Mouse (Mus musculus) left cerebral cortex, postnatal 14 days (tissue): ENCODE measurements around the gene Csk. TPM values are rescaled to one million over a fixed set of nuclear protein-coding genes. Genes with fewer than 3 reads are reported as not detected.

Source experiments
- DNase-seq, 2 experiments: peaks; one replicate each; pipeline ENCODE4 v3.0.0; 2021 to 2022; ENCODE audit warnings: low spot score in 2 of 2, mixed read lengths in 1 of 2
- intact Hi-C: fragments of 180-260 bp; cut with DNase I; formaldehyde crosslinking; loops from one replicate; pipeline ENCODE4 v1.15.1; 2025
- total RNA-seq, 2 experiments: library from RNA; stranded (reverse); gene quantifications; 2 replicates each; pipeline ENCODE4 v1.2.3; 2021

Csk gene
- total RNA-seq, 2 experiments from 2014 or later: 46.8 to 47.1 TPM

GRCm38 (mm10) chr9:57614786-57615185, 38.6 kb downstream of the Csk start:
- intact Hi-C loops: no loop called here
- DNase-seq: no peak

GRCm38 (mm10) chr9:57613975-57614374, 39.5 kb downstream of the Csk start:
- intact Hi-C loops: no loop called here

GRCm38 (mm10) chr9:57612587-57612986, 40.8 kb downstream of the Csk start:
- intact Hi-C loops: no loop called here
- no peak for DNase-seq

More at GRCm38 (mm10) chr9:57613975-57614374, 39.5 kb downstream of the Csk start:
- no peak for DNase-seq

GRCm38 (mm10) chr9:57610359-57610826, 43.0 kb downstream of the Csk start:
- peak in 1 of 2 experiments; percentile 72 for DNase-seq
- intact Hi-C loops: no loop called here

GRCm38 (mm10) chr9:57609803-57610202, 43.6 kb downstream of the Csk start:
- DNase-seq: no peak
- intact Hi-C loops: no loop called here

GRCm38 (mm10) chr9:57606139-57606851, 47.1 kb downstream of the Csk start, which contains the start of gene Cplx3:
TSS of gene Cplx3 (minus strand) at chr9:57606281.
- intact Hi-C loops: no loop called here
- no peak for DNase-seq

- intact Hi-C loops: no loop called here
- no peak for DNase-seq
Observed at GRCm38 (mm10) chr9:57605503-57605902, 47.9 kb downstream of the Csk start.

GRCm38 (mm10) chr9:57604875-57605274, 48.6 kb downstream of the Csk start:
- intact Hi-C loops: no loop called here
- no peak for DNase-seq

- intact Hi-C loops: no loop called here
- no peak for DNase-seq
Observed at GRCm38 (mm10) chr9:57602098-57602497, 51.3 kb downstream of the Csk start.

GRCm38 (mm10) chr9:57601353-57601706, 52.1 kb downstream of the Csk start:
- DNase-seq: peak; percentile 73 to 78
- intact Hi-C loops: no loop called here

GRCm38 (mm10) chr9:57600620-57601352, 52.6 kb downstream of the Csk start:
- no peak for DNase-seq
- intact Hi-C loops: no loop called here

- no peak for DNase-seq
- intact Hi-C loops: no loop called here
Observed at GRCm38 (mm10) chr9:57598851-57599563, 54.4 kb downstream of the Csk start.

GRCm38 (mm10) chr9:57597929-57598382, 55.5 kb downstream of the Csk start:
- DNase-seq: no peak
- intact Hi-C loops: no loop called here

- no peak for DNase-seq
- intact Hi-C loops: no loop called here
Observed at GRCm38 (mm10) chr9:57597265-57597664, 56.2 kb downstream of the Csk start.

- intact Hi-C loops: no loop called here
- DNase-seq: no peak
Observed at GRCm38 (mm10) chr9:57594174-57594509, 59.3 kb downstream of the Csk start.

GRCm38 (mm10) chr9:57593454-57594173, 59.8 kb downstream of the Csk start:
- intact Hi-C loops: no loop called here

GRCm38 (mm10) chr9:57590726-57591125, 62.7 kb downstream of the Csk start:
- intact Hi-C loops: no loop called here
- DNase-seq: peak; percentile 40 to 74

More at GRCm38 (mm10) chr9:57593454-57594173, 59.8 kb downstream of the Csk start:
- no peak for DNase-seq

- intact Hi-C loops: loop anchor here (5.0 kb wide), 2 partner anchors 37 to 158 kb away; partner anchors contain the start of gene Mpi
Observed at GRCm38 (mm10) chr9:57589224-57590126, 64.0 kb downstream of the Csk start, which contains the start of gene Ulk3. TSS of gene Ulk3 (plus strand) at chr9:57589452.

More at GRCm38 (mm10) chr9:57589224-57590126, 64.0 kb downstream of the Csk start, which contains the start of gene Ulk3:
- DNase-seq: peak in 1 of 2 experiments; percentile 75
